In the genomic region with DNA sequence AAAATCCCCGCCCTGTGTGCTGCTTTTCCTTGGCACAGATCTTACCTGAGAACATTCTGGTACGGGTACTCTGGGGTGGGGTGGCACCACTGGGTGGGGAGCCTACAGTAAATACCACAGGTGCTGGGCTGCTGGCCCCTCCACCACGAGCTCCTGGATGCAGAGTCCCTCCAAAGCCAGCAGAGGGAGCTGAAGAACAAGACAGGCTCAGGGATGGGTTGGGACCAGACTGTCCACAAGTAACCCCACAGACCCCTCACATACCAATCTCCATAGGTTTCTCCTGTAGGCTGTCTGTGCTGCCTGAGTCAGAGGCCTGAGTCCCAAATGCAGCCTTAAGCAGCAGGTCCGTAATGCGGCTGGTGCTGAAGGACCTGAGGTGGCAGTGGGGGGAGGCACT, we compare ENCODE assay signal across 7 mouse cellular contexts. TPM values are rescaled to one million over a fixed set of nuclear protein-coding genes. Genes with fewer than 3 reads are reported as not detected.
DNase-seq lines count a peak whose midpoint lies in the region; ATAC-seq and TF ChIP-seq lines count a peak whose summit lies in the region.

No protein-coding gene starts in this region.

- WGBS in embryonic facial prominence, embryonic 10.5 days = 65% methylated on average over 5 of the region's 5 CpGs
- WGBS in liver, embryonic 11.5 days = 48% methylated on average over 5 of the region's 5 CpGs

- peak; percentile 47 for DNase-seq in CD4-positive helper T cell, adult 2 months (ENCODE audit: low read depth, low spot score)
- peak; percentile 53 for DNase-seq in embryonic facial prominence, embryonic 10.5 days (ENCODE audit: low spot score)
- DNase-seq in liver, embryonic 11.5 days (ENCODE audit: low spot score) = no peak
- DNase-seq in natural killer cell, adult 2 months (ENCODE audit: low spot score in 2 of 2) = peak; percentile 26 to 54
- DNase-seq in left cerebral cortex, adult 9 months (ENCODE audit: low spot score in 2 of 2) = no peak

- H3K36me3 ChIP-seq in ES-Bruce4 (ENCODE audit: control insufficient read depth, insufficient read depth, low read length, poor library complexity, severe bottlenecking) = peaks cover 78% of the 10 kb centered on the region
- H3K36me3 ChIP-seq in embryonic facial prominence, embryonic 10.5 days (replicated peaks) = peaks cover 95% of the 10 kb centered on the region
- peaks cover 48% of the 10 kb centered on the region for H3K36me3 ChIP-seq in liver, embryonic 11.5 days (ENCODE audit: control insufficient read depth, insufficient read depth, low read length)

- H3K9ac ChIP-seq in ES-Bruce4 (ENCODE audit: low read depth, poor library complexity, severe bottlenecking) = no peak overlapping the region
- no peak overlapping the region for H3K9ac ChIP-seq in liver, embryonic 11.5 days (ENCODE audit: low read depth, low read length)

- H3K4me3 ChIP-seq in ES-Bruce4 (ENCODE audit: low read depth, low read length) = no peak overlapping the region
- no peak overlapping the region for H3K4me3 ChIP-seq in embryonic facial prominence, embryonic 10.5 days
- no peak overlapping the region for H3K4me3 ChIP-seq in liver, embryonic 11.5 days (ENCODE audit: low read depth, low read length)

- no peak for TF ChIP-seq POLR2A in ES-Bruce4 (IDR thresholded peaks at IDR 0.05; ENCODE audit: insufficient read depth, low read length)

- H3K27ac ChIP-seq in ES-Bruce4 (ENCODE audit: insufficient read depth, low read length) = no peak overlapping the region
- no peak overlapping the region for H3K27ac ChIP-seq in embryonic facial prominence, embryonic 10.5 days (replicated peaks)
- no peak overlapping the region for H3K27ac ChIP-seq in liver, embryonic 11.5 days (ENCODE audit: low read depth, low read length)

- TF ChIP-seq EP300 in ES-Bruce4 (IDR thresholded peaks at IDR 0.05; ENCODE audit: insufficient read depth, low read depth, low read length) = no peak

- ATAC-seq in hematopoietic stem cell, adult 5-6 weeks (replicated peaks in 1 of 2; ENCODE audit: insufficient read depth in 1 of 2, low FRiP score in 2 of 2, low TSS enrichment in 1 of 2, low read depth in 1 of 2, poor library complexity in 2 of 2, severe bottlenecking in 2 of 2) = peak; percentile 61 to 64; a peak in 3 of 4 replicates
- peak; percentile 65 for ATAC-seq in liver, embryonic 11.5 days (replicated peaks; ENCODE audit: low FRiP score)

- H3K4me1 ChIP-seq in ES-Bruce4 (ENCODE audit: control insufficient read depth, insufficient read depth, low read length) = no peaks in the 10 kb centered on the region
- no peaks in the 10 kb centered on the region for H3K4me1 ChIP-seq in embryonic facial prominence, embryonic 10.5 days
- peaks cover 6% of the 10 kb centered on the region for H3K4me1 ChIP-seq in liver, embryonic 11.5 days (replicated peaks; ENCODE audit: control insufficient read depth, insufficient read depth, low read length)

- H3K27me3 ChIP-seq in ES-Bruce4 (ENCODE audit: control insufficient read depth, insufficient read depth, low read length, poor library complexity, severe bottlenecking) = no peaks in the 10 kb centered on the region
- H3K27me3 ChIP-seq in embryonic facial prominence, embryonic 10.5 days (replicated peaks; ENCODE audit: low read depth, poor library complexity, severe bottlenecking) = no peaks in the 10 kb centered on the region
- H3K27me3 ChIP-seq in liver, embryonic 11.5 days (replicated peaks; ENCODE audit: control insufficient read depth, insufficient read depth, low read length) = no peaks in the 10 kb centered on the region

- peak; percentile 84 for TF ChIP-seq CTCF in ES-Bruce4 (IDR thresholded peaks at IDR 0.05; ENCODE audit: low read depth, low read length)

- no peak overlapping the region for H3K4me2 ChIP-seq in liver, embryonic 11.5 days

- no peaks in the 10 kb centered on the region for H3K9me3 ChIP-seq in ES-Bruce4 (replicated peaks; ENCODE audit: control insufficient read depth, insufficient read depth, low read length, poor library complexity, severe bottlenecking)
- no peaks in the 10 kb centered on the region for H3K9me3 ChIP-seq in embryonic facial prominence, embryonic 10.5 days
- H3K9me3 ChIP-seq in liver, embryonic 11.5 days (ENCODE audit: control insufficient read depth, low read length) = no peaks in the 10 kb centered on the region

RNA-seq across cellular contexts. Expression of a gene that starts 8.2 kb away (rescaled TPM):
- 30.9 and 32.4 TPM in 2 replicates for polyA plus RNA-seq in ES-Bruce4 (2011; ENCODE audit: insufficient read depth, insufficient read length, low read depth, missing spikeins)
- polyA plus RNA-seq in embryonic facial prominence, embryonic 10.5 days (2016; fragmentation: Nextera tagmentation; extraction: Ambion mirVana) = 42.2 and 46.0 TPM in 2 replicates
- total RNA-seq in hematopoietic stem cell, adult 5-6 weeks (2017) = 46.0 and 75.6 TPM in 2 replicates
- 49.8 and 54.3 TPM in 2 replicates for polyA plus RNA-seq in liver, embryonic 11.5 days (2014; fragmentation: Nextera tagmentation; extraction: Ambion mirVana)

RNA-seq across cellular contexts. Expression of a gene that starts 18.2 kb away (rescaled TPM):
- polyA plus RNA-seq in ES-Bruce4 (2011; ENCODE audit: insufficient read depth, insufficient read length, low read depth, missing spikeins) = 100 and 104 TPM in 2 replicates
- 57.1 and 67.5 TPM in 2 replicates for polyA plus RNA-seq in embryonic facial prominence, embryonic 10.5 days (2016; fragmentation: Nextera tagmentation; extraction: Ambion mirVana)
- 47.0 and 56.7 TPM in 2 replicates for total RNA-seq in hematopoietic stem cell, adult 5-6 weeks (2017)
- polyA plus RNA-seq in liver, embryonic 11.5 days (2014; fragmentation: Nextera tagmentation; extraction: Ambion mirVana) = 42.2 and 44.5 TPM in 2 replicates

RNA-seq across cellular contexts. Expression of a gene that starts 21.2 kb away (rescaled TPM):
- polyA plus RNA-seq in ES-Bruce4 (2011; ENCODE audit: insufficient read depth, insufficient read length, low read depth, missing spikeins) = 126 and 129 TPM in 2 replicates
- 25.6 and 27.4 TPM in 2 replicates for polyA plus RNA-seq in embryonic facial prominence, embryonic 10.5 days (2016; fragmentation: Nextera tagmentation; extraction: Ambion mirVana)
- 15.6 and 24.0 TPM in 2 replicates for total RNA-seq in hematopoietic stem cell, adult 5-6 weeks (2017)
- polyA plus RNA-seq in liver, embryonic 11.5 days (2014; fragmentation: Nextera tagmentation; extraction: Ambion mirVana) = 13.8 and 15.7 TPM in 2 replicates

RNA-seq across cellular contexts. Expression of a gene that starts 50.9 kb away (rescaled TPM):
- 41.5 and 46.6 TPM in 2 replicates for polyA plus RNA-seq in ES-Bruce4 (2011; ENCODE audit: insufficient read depth, insufficient read length, low read depth, missing spikeins)
- 27.2 and 32.3 TPM in 2 replicates for polyA plus RNA-seq in embryonic facial prominence, embryonic 10.5 days (2016; fragmentation: Nextera tagmentation; extraction: Ambion mirVana)
- 76.1 and 99.3 TPM in 2 replicates for total RNA-seq in hematopoietic stem cell, adult 5-6 weeks (2017)
- 38.0 and 44.1 TPM in 2 replicates for polyA plus RNA-seq in liver, embryonic 11.5 days (2014; fragmentation: Nextera tagmentation; extraction: Ambion mirVana)

RNA-seq across cellular contexts. Expression of a gene that starts 51.1 kb away (rescaled TPM):
- 95.0 and 107 TPM in 2 replicates for polyA plus RNA-seq in ES-Bruce4 (2011; ENCODE audit: insufficient read depth, insufficient read length, low read depth, missing spikeins)
- polyA plus RNA-seq in embryonic facial prominence, embryonic 10.5 days (2016; fragmentation: Nextera tagmentation; extraction: Ambion mirVana) = 40.4 and 44.0 TPM in 2 replicates
- 37.2 and 42.2 TPM in 2 replicates for total RNA-seq in hematopoietic stem cell, adult 5-6 weeks (2017)
- polyA plus RNA-seq in liver, embryonic 11.5 days (2014; fragmentation: Nextera tagmentation; extraction: Ambion mirVana) = 62.6 and 68.2 TPM in 2 replicates

Comparison
In these comparisons a context has a peak if more than half of its experiments do, and no peak if none do; other contexts are left out.
1. DNase-seq: peak in CD4-positive helper T cell, adult 2 months (single experiment), embryonic facial prominence, embryonic 10.5 days (single experiment) and natural killer cell, adult 2 months (2 of 2); none in liver, embryonic 11.5 days (single experiment) and left cerebral cortex, adult 9 months (0 of 2).